Mouse (Mus musculus) heart, adult 8-10 months (tissue): Measurements from ENCODE around the gene Foxn3. TPM values are rescaled to one million over a fixed set of nuclear protein-coding genes. Genes with fewer than 3 reads are reported as not detected.

Experiments used
- DNase-seq: peaks from one replicate; pipeline ENCODE4 v3.0.0; 2022; ENCODE audit warnings: low spot score
- total RNA-seq, 4 experiments: library from RNA; stranded (reverse); gene quantifications; 2 replicates each; pipeline ENCODE4 v1.2.4; 2022

Foxn3 gene
- total RNA-seq, 4 experiments from 2014 or later: 98.7 to 128 (median 104) TPM

GRCm38 (mm10) chr12:99418476-99419395, 144.6 kb downstream of the Foxn3 start:
- DNase-seq: no peak

DNA sequence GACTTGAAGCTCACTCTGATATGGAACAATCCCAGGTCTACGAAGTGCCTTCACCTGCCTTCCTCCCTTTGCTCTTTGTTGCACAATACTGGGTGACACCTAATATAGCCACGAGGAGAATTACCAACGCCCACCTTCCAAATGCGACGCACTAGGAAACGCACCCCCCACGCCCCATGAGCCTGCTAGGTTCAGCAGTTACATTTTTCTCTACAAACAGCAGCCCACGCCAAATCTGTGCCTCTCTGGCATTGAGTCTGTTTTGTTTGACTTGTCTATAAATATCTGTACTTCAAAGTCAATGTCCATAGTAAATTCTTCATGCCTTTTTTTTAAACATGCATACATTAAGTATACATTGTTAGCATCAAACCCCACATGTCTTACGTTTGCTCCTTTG, 145.5 kb downstream of the Foxn3 start:
- DNase-seq: no peak

DNA sequence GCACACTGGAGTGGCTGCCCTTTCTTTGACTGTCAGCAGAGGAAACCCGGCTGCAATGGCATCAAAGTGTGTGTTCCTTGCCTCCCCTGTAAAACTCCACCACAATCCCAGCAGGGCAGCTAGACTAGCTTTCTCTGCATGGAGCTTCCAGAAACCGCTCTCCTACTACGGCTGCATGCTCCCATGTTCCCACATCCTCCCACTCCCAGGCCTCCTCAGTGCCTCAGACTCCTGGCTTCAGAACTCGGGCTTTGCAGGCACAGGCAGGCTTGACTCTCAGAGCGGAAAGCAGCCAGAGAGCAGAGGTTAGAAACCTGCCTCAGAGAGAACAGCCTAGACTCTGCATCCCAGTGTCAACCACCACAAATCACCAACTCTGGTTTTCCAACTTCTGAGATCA, 147.8 kb downstream of the Foxn3 start:
- DNase-seq: no peak

DNA sequence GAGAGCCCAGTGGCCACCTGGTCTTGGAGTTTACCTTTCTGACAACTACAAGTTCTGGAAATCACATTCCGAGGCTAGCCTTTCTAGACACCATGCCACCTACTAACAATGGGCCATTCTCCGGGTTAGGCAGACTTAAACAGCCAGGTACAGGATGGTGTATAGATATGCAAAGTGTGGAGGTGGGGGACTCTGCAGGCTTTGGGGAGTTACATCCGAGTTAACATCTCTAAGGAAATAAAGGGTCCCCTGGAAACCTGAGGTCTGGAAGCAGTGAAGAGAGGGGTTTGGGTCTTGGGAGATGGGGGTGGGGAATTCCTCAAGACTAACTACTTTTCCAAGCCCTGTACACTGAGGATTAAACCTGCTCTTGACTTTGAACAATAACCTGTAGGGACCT, 150.9 kb downstream of the Foxn3 start:
- no peak for DNase-seq

DNA sequence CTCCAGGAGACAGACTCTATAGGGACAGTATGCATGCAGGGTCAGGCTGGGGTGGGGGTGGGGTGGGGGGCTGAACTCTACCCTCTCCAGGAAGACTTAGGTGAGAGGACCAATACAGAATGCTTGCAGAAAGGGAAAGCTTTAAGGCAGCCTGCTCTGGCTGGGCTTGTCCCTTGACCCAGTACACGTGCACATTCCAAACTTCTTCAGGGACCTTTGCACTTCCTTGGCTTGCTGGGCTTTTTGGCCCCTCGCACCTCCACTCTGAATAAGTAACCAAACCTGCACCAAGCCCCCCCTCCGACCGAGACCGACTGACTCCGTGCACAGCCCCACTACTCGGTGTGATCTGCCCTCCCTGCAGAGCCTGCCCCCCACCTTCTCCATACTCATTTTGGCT, 151.3 kb downstream of the Foxn3 start:
- DNase-seq: no peak

DNA sequence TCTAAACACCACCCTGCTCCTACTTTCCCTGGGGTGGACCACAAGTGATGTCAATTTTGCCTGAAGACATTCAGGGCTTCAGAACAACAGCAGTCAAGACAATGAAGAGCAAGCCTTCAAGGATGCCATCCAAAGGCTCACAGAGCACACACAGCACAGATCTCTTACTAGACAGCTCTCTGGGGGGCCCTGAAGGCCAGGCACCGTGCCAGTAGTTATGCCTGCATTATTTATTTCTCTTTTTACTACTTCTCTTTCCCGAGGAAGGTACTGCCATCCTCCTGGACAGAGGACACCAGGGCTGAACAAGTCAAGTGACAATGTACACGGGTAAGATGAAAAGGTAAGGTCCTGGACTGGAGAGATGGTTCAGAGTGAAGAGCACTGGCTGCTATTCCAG, 154.7 kb downstream of the Foxn3 start:
- DNase-seq: no peak

GRCm38 (mm10) chr12:99408089-99408488, 155.3 kb downstream of the Foxn3 start:
- no peak for DNase-seq

DNA sequence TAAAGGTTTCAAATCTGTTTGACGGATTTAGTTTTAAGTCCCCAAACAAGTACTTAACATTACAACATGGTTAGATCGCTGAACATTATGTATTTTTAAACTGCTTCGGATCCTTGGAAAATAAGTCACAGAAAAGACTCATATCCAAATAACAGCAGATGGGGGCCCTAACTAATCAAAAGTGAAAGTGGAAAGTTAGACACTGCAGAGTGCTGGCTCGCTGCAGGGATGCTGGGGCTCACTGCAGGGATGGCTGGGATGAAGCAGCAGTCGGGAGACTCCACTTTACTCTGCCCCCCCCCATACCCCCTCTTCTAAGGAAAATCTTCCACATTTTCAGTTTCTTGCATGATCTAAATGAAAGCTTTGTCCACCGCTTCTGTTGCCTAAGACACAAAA, 156.1 kb downstream of the Foxn3 start:
- DNase-seq: peak; percentile 53

- no peak for DNase-seq
These were observed 156.6 kb downstream of the Foxn3 start for GRCm38 (mm10) chr12:99406697-99407317.

GRCm38 (mm10) chr12:99406254-99406653, 157.1 kb downstream of the Foxn3 start:
- no peak for DNase-seq

DNA sequence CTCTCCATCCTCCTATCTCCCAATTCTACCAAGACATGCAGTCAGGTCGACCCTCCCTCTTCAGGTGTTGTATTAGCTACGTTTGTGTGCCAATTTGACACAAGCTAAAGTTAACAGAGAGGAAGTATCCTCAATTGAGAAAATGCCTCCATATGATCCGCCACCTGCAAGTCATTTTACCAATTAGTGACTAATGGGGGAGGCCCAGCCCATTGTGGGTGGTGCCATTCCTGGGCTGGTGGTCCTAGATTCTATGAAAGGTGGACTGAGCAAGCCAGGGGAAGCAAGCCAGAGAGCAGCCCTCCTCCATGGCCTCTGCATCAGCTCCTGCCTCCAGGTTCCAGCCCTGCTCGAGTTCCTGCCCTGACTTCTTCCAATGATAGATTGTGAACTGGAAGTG, 158.0 kb downstream of the Foxn3 start:
- no peak for DNase-seq

DNA sequence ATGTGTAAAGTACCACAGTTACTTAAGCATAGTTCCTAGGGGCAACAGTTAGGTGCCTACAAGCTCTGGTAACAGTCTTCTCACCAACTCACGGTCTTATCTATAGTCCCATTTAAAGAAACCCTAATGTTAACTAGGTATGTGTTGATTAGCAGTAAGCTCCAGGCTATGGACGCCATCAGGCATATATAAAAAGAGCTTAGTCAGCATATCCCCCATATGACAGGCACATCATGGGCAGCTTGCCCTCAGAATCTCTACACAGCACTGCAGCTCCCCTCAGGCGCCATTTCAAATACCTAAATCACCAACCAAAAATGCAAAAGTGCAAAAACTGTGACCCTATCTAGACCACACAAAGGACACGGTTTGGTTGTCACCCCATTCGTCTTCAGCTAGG, 160.4 kb downstream of the Foxn3 start:
- DNase-seq: no peak

DNA sequence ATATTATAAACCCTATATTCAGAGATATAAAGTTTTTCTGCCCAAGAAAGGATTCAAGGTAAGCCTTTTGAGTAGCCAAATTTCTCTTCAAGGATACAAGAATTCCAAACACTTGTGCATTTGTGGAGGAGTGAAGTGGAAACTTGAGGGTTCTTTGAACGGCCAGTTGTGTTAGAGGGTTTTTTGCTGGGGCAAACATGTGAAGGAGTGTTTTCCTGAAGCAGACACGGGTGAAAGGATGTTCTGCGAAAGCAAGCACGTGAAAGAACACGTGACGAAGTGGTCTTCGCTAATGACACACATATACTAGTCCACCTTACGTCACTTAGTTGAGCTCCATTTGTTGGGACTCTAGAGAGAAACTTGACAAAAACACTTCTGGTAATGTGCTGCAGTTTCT, 162.5 kb downstream of the Foxn3 start:
- no peak for DNase-seq

GRCm38 (mm10) chr12:99399575-99399974, 163.8 kb downstream of the Foxn3 start:
- DNase-seq: no peak

GRCm38 (mm10) chr12:99396461-99396860, 166.9 kb downstream of the Foxn3 start:
- no peak for DNase-seq

GRCm38 (mm10) chr12:99395082-99395481, 168.3 kb downstream of the Foxn3 start:
- no peak for DNase-seq

- DNase-seq: no peak
These were observed 168.7 kb downstream of the Foxn3 start for GRCm38 (mm10) chr12:99394676-99395075.

DNA sequence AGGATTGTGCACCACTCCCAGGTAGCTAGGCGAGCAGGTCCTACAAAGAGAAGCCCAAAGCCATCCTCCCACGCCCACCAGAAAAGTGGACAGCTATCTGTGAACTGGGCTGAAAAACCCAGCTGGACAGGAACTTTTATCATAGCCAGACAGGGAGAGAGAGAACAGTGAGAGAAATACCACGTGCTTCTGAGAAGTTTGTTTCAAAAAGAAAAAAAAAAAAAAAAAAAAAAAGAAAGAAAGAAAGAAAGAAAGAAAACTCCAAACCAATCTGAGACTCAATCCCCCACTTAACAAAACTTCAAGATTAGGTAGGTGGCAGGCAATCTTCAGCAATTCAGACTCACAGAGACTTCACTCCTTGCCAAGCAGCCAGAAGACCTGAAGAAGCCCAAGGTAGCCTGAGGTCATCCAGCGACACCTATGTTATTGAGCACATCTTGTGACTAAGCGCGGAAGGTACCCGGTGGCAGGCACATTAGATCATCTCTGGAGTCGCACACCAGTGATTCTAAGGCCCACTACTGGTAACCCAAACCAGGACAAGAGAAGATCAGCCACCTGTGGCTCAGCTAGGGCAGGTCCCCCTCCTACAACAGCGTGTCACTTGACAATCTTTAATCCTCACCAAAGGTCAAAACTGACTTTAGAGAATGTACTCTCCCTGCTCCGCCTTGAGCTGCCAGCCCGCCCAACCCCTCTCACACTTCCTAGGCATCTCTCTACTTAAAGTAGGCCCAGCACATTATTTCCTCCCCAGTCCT, 169.3 kb downstream of the Foxn3 start:
- DNase-seq: no peak

DNA sequence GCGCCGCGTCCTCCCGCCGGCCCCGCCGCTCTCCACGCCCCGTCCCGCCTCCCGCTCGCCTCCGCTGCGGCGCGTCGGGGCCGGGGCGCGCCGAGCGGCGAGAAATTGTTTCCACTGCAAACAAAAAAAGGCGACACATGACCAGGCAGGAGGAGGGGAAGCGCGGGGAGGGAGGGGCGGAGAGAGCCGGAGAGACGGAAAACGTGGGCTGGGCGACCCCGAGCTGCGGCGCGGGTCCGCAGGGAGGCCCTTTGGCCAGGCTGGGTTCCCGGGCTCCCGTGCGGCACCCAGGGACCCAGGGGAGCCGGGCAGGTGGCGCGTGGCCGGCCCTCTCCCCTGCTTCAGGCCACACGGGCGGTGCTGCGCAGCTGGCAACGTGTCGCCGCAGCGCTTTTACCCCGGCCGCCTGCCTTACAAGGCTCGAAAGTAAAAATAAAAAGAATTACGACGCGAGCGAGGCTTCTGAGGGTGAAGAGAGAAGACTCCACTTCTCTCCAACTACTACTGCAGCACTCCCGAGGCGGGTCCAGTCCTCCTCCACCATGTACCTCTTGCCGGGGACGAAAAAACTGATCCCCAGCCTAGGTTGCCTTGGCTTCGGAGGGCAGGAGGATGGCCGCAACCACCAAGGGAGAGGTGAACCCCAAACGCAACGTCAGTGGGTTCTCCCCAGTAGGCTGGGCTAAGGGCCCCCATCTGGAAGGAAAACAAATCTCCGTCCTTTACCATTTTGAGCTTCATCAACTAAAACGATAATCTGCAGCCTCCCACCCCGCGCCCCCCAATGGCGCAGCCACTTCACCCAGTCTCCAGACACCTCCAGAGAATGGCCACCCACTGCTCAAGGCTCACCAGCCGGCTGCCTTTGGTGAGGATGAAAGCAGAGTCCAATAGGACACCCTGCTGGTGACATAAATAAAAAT, 170.2 kb downstream of the Foxn3 start:
- DNase-seq: peak; percentile 85

GRCm38 (mm10) chr12:99391942-99392880, 171.2 kb downstream of the Foxn3 start:
- peak; percentile 99 for DNase-seq
